Mouse (Mus musculus) retina, postnatal 7 days (tissue): ENCODE results near the gene Peak1.

Source experiments
- DNase-seq: peaks from one replicate; pipeline ENCODE4 v3.0.0-alpha.2; 2012; ENCODE audit warnings: low read depth, low spot score

Gene Peak1

DNA sequence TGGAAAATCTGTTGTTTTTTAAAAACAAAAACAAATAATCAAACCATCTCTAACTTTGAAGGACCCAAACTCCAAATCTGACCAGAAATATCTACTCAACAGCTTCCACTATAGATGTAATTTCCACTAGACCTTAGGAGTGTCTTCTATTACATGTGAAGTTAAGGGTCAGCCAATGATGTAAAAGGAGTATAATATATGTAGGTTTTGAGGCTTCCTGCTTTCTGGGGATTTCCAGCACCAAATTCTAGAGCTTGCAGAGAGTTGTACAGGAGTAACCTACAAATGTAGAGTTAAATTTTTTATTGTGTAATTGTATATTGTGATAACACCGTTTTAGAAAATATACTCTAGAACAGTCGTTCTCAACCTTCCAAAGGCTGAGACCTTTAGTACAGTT lies 96.6 kb downstream of the Peak1 start:
- no peak for DNase-seq

DNA sequence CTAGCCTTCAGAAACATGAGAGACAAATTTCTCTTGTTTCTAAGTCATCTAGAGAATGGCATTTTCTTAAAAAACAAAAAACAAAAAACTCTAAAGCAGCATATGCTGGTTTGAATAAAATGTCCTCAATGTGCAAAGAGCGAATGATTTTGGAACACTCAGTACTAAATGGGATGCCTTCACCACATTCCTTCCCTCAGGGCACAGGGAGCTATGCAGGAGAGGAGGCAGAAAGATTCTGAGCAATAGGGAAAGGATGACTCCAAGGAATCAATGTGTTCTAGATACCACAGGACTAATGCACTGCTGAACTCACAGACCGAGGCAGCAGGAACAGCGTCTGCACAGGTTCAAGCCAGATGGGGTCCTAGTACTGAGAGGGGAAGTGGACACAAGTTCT lies 103.5 kb downstream of the Peak1 start:
- no peak for DNase-seq

DNA sequence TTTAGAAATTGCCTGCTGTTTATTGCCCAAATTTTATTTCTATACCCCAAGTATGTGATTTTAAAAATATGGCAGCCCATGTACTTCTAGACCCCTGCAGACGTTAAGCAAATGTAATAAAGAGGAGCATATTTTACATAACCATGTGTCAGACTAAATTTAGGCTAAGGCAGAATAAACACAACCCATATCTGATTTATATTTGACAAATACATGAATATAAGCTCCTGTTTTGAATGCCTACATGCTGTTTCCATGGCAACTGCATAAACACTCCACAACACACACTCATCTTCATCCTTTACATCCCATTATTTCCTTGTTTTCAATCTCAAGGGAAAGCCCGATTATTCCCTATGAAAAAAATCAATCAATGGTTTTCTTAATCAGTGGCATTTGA lies 108.8 kb downstream of the Peak1 start:
- no peak for DNase-seq

DNA sequence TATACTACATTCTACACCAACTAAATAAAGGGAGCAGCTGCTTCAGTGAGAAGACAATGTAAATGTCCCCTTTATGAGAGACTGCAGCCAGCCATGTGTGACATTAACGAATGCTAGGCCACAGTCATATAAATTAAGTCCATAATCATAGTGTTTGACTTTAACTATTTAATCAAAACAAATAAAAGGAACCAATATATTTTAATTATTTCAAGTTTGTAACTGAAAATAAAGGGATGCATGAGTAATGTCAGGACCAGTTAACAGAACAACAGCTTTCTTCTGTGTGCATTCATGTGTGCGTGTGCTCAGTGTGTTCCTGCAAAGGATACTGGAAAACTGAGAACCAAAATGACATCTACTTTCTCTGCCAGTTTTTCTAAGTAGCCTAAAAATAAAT lies 113.3 kb downstream of the Peak1 start:
- DNase-seq = no peak

DNA sequence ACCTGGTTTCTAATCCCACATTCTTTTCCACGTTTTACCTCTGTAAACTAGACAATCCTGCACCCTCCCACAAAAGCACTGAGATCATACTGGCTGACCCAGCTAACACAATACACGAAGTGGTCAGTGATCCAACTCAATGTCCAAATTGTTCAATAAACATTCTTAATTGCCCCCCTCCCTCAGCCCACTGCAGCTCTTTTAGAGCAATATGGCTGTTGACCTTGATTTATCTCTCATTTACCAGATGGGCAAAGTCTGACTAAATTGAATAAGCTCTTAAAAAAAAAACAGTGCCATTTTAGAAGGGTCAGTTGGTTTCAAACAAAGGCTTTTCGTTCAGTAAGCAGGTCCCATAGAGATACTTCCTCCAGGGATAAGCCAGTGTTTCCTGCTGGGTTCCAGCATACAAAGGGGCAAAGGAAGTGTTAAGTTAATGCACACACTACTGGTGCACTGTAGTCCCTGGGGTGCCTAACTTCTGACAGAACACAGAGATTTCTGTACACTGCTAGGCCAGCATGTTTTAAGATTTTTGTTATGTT lies 114.9 kb downstream of the Peak1 start:
- DNase-seq = no peak

DNA sequence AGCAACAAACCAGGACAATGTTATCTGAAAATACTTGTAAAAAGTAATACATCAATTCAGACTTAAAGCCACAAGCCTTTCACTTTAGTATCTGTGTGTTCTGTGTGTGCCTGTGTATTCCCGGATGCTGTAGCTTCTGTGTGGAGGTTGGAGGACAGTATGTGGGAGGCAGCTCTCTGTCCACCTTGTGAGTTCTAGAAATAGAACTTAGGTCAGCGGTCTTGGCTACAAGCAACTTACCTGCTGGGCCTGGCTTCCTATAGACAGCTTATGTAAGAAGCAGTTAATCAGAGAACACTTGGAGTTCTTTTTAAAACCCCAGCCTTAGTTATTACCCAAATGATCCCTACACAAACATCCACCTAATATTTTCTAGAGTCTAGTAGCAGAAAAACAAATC lies 127.8 kb downstream of the Peak1 start:
- DNase-seq = no peak

DNA sequence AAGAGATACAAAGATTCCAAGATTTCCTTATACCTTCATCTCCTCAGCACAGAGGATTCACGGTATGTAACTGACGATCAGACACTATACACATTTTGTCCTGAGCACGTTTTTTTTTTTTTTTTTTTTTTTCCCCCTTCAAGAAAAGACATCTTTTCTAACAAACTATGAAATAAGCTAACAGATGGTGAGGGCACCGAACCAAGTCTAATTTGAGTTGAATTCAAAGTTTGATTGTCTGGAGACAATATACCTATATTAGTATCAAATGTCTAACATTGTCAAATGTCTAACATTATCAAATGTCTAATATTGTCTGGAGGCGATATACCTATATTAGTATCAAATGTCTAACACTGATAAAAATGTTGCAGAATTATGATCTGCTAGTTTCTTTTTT lies 135.4 kb downstream of the Peak1 start:
- no peak for DNase-seq

DNA sequence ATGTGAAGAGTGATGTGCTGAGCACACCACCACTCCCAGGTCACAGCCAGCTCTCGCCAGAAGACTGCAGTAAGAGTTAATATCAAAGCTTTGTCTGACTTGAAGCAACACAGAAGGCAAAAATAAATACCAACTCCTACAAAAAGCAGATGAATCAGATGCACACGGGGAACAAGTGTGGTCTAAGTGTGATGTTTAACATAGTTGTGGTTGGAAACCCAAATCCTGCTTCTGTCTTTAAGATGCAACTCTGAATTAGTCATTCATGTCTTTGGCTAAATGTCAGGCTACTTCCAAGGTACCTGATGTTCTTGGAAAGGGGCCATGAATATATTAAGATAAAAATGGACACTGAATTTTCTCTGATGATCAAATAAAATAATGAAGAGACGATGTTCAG lies 144.3 kb downstream of the Peak1 start:
- no peak for DNase-seq

DNA sequence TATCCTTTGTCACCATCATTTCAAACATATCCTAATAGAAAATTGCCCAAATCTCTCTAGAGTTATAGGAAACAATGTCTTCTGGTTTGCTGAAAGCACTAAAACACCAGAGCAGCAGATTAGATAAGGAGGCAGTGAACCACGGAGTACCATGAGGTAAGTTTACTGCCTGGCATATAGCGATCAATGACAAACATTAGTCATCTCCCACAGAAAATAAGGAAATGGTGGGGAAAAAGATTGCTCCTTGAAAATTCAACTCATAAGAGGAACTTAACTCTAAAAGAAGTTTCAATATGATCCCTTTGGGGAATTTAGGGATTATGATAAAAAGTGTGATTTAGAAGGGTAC lies 145.6 kb downstream of the Peak1 start:
- no peak for DNase-seq

DNA sequence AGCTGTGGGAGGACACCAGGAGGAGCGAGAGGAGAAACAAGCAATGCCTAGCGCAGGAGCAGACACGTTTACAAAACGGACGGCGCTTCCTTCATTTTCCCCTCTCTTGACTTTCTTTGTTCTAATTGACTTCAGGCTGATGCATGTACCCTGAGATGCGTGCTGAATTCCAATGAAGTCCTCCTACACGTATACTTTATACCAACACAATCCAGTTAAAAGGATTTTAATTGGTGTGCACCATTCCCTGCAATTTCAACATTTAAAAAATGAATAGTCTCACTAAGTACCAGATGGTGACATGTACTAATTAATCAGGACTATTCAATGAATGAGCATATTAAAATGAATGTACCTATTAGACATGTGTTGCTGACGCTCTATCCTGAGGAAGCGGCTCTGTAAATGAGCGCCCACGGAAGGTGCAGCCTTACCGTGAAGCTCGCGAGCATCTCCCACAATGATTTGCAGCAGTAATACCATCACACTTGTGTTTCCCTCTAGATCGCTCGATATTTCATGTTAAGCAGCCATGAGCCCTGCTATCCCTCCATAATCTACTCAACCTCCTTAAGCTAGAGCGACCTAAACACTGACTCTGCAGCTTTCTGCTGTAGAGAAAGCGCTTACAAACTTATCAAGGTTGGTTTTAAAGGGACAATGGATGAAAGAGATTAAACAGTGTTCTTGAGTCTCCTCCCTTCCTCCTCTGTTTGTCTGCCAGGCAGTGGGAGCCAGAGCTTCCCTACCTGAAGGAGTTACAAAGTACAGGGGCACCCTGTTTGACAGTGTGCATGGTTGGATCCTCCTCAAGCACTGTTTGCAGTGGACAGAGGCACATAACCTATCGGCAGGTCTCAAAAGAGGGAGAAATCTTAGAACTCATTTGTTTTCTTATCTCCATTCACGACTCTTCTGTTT lies 146.3 kb downstream of the Peak1 start:
- DNase-seq = no peak

DNA sequence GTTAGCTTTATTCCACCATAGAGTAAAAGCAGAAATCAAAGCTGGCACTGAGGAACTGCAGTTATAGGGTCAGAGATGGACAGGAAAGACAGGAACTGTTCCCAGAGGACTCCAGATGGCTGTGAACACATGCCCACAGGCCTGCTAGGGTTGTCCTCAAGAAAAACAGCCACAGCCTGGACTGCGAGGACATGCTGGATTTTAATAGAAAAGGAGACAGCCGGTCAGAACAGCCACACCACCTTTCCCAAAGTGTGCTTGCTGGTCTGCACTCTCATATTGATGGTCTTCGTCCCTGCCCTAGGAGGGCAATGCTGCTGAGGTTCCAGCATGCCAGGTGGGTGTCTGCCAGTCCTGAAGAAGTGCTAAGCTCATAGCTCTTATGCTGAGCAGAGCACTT lies 148.8 kb downstream of the Peak1 start:
- no peak for DNase-seq

DNA sequence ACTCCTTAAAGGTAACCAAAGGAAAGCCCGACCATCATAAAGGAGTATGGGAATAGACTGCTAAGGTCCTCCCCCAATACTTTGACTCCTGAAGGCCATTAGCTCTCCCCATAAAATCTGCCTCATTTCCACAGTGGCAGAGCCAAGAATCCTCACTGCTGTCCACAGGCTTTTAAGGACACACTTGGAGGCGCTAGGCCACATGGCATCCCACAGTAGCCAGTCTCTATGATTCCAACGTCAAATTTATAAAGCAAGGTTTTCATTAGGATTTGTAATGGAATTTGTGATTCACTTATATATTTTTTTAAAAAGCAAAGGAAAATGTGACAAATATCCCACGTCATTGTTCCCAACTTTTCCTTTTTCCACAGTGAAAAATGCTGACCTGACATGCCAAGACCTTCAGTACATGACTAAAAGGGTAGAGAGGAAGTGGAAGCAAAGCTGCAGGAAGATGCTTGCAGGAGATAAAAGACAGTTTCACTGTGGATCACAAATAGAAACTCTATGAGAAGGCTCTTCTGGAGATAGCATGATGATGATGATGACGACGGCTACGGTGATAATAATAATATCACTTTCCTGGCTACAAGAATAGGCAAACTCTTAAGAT lies 151.6 kb downstream of the Peak1 start:
- DNase-seq = no peak

DNA sequence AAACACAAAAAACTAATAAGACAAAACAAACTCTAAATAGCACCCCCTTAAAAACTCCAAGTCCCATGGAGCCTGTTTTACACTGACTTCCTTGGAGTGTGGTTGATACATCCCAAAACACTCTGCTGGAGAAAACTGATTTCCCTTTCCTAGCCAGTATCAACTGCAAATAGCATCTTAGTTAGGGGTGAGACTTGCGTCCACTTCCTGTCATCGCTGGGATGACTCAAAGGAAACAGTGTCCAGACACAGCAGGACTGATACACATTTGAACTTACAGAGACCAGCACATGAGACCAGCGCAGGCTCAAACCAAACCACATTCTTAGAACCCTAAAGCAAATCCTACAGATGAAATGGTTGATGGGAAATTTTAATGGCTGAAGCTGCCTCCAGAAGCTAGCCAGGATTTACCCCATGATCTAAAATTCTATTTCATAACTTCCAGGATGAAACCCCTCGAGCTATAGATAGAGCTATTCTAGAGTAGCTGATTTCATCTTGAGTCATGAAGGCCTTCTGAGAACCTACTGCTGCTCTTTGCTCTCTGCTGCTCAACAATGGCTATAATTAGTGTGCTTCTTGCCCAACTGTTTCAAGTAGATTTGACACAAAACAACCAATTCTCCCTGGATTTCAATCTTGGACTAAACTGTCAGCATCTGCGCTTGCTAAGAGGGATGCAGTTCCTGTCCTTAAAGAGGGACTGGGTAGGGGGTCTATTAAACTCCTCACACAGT lies 152.2 kb downstream of the Peak1 start:
- DNase-seq = no peak

DNA sequence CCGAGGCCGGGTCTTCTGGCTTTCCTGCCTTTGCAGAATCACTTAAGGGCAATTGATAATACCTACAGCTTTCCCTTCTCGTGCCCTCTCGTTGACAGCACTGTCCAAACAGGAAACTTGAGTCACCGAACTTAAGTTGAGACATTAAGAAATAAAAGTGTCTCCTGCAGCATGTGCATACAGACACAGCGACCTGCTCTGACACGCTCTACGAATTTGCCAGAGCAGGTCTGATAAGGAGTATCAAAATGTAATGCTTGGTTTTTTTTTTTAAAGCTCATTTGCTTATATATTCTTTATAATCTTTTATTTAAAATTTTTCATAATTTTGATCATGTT lies 152.9 kb downstream of the Peak1 start:
- DNase-seq = no peak

DNA sequence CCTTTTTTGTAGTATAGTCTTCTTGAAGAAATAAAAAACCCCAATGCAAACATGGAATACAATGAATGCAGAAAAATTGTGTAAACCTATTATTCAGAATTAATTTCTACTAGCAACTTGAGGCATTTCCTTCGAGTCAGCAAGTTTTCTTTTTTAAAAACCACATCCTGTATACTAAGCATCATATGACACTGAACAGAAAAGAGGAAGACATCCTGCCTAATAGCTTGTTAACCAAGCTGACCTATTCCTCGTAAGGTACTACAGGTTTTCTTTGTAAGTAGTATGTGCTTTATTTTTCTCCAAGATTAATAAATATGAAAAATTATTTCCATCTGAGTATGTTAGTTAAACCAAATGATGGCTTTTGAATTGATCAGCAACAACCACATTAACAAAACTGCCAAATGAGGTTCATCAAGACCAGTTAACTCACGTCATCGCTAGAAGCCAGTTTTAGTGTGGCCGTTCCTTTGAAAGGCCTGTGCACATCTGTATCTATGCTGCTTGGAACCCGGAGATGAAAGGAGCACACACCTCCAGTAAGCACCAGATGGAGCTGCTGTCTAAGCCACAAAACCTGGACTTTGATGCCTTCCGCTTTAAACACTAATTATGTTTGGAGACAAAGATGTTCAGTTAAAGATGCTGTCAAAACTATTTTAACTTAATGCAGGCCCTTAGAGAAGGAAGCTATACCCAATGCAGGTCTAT lies 153.4 kb downstream of the Peak1 start:
- DNase-seq = peak; percentile 16

DNA sequence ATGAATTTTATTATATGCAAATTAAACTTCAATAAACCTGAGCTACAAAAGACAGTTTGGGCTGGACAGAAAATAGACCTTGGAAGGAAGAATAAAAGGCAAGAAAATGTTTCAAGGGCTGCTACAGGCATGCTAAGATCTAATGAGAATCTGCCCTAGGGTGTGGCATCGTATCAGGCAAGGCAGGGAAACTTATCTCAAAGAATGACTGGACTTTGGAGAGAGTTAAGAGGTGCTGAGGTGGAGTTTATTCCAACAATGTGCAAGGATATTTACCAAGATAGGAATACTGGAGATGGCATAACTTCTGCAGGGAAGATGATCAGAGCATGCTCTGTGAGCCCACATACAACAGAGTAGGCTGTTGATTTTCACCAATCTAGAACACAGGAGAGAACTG lies 154.8 kb downstream of the Peak1 start:
- no peak for DNase-seq

DNA sequence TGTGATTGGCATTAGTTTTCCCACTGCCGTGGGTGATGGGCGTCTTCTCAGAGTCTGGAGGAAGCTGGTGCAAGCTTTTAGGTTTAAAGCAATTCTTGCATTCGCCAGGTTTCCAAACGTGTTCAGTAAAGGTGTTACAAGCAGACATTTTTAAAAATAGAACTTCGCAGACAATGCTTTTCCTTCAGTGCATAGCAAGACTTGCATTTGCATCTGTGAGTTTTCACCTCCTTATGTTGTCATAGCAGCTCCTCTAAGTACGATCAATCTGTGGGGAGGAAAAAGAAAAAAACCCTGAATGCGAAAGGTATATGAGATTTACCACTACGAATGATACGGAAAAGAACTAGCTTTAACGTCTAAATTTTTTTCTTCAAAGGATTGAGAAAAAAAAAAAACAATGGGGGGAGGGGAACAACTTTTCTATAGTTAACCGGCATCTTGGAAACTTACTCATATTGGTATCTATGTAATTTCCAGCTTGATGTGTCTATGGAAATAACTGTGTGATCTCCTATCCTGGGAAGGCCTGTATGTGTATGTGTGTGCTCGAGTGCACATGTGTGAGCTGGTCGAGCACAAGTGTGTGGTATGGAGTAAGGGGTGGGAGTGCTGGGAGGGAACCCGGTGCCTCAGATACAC lies 157.3 kb downstream of the Peak1 start:
- DNase-seq = no peak

DNA sequence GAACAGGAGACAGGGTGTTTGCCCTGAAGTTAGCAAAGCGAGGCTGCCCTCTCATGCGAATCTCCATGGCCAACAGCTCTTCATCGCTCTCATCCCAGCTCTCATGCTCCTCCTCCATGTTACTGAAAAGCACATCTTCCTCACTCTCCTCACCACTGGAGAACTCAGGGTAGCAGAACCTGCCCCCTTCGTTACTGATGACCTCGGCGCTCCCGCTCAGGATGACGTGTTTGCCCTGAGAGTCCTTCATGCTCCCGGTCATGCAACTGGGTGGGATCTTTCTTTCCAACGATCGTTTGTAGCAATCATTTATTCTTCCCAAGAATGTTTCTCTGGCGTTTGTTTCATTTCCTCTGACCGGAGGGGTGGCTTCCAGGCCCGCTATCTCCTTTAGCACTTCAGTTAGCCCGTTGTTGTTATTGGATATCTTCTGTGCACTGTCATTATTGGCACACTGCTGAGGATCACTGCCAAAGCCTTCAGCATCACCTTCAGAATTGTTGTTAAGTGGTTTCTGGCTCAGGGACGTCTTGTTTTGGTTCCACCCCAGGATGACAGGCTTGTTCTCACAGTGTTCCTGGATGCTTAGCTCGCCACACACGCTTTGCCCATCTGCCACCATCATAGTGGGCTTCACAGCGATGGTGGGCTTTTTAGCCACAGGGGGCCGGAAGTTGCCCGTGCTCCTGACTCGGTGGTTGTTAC lies 157.9 kb downstream of the Peak1 start:
- no peak for DNase-seq

DNA sequence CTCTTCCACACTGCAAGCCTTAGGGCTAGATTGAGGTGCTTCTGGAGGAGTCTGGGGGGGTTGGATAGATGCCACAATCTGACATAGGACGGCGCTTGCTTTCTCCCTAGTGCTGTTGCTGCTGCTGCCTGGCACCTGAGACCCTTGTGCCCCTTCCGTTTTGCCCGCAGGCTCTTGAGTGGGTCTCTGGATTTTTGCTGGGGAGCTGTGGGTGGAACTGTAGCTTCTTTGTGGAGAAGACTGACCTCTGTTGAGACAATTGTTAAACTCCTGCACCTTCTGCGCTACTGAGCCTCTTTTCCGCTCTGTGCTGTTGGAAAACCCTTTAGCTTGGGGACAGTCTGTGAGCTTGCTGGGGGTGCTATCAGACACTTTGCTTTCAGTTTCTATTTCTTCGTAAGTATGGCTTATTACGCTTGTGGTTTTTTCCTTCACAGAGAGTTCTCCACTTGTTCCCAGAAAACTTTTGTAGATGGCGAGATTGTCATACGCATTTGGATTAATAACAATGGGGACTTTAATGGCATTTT lies 159.5 kb downstream of the Peak1 start:
- no peak for DNase-seq

DNA sequence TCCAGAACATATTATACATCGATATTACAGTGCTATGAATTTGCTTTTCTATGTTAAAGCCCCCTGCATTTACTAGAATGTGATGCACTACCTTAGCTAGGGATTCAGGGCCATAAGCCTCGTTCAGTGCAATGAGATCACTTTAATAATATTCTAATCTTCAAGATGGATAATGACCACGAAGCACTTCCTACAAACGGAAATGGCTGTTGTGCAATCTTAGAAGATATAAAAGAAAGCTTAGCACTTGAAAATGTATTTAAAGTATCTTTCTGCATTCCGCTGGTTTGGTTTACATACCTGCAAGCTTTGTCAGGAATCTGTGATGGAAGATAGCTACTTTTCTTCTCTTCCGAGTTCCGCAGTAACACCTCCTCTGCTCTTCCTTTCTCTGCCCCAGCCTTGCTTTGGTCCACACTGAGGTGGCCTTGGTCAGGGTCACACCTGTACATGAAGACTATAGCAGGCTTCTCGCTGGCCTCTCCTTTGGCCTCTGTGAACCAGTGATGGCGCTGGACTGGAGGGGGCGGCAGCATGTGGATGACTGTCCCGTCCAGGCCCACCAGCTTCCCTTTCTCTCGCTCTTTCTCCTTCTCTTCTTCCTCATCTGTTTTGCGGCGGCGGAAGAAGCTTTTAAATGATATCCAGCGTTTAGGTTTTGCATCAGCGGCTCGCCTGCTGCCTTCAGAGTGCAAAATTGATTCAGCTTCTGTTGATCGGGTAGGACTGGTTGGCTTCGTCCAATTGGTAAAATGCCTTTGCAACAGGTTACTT lies 160.5 kb downstream of the Peak1 start:
- no peak for DNase-seq
